Mouse (Mus musculus): ENCODE data around the gene Prkn. TPM values are rescaled to one million over a fixed set of nuclear protein-coding genes. Genes with fewer than 3 reads are reported as not detected.

Gene Prkn
- polyA plus RNA-seq, 1 experiment = 1.3 TPM

- no peak for TF ChIP-seq GATA1 (IDR thresholded peaks at IDR 0.05; ENCODE audit: low read length)
Measured at GRCm38 (mm10) chr17:11861178-11861577, 1021.0 kb downstream of the Prkn start.

GRCm38 (mm10) chr17:11862360-11862759 is 1022.2 kb downstream of the Prkn start:
- TF ChIP-seq GATA1 (IDR thresholded peaks at IDR 0.05; ENCODE audit: low read length) = no peak

- no peak for TF ChIP-seq GATA1 (IDR thresholded peaks at IDR 0.05; ENCODE audit: low read length)
Measured at GRCm38 (mm10) chr17:11863017-11863416, 1022.8 kb downstream of the Prkn start.

GRCm38 (mm10) chr17:11866231-11866630 is 1026.0 kb downstream of the Prkn start:
- TF ChIP-seq GATA1 (IDR thresholded peaks at IDR 0.05; ENCODE audit: low read length) = no peak

GRCm38 (mm10) chr17:11867334-11868095 is 1027.3 kb downstream of the Prkn start:
- TF ChIP-seq GATA1 (IDR thresholded peaks at IDR 0.05; ENCODE audit: low read length) = no peak

GRCm38 (mm10) chr17:11870546-11870945 is 1030.4 kb downstream of the Prkn start:
- no peak for TF ChIP-seq GATA1 (IDR thresholded peaks at IDR 0.05; ENCODE audit: low read length)

GRCm38 (mm10) chr17:11876240-11876639 is 1036.1 kb downstream of the Prkn start:
- no peak for TF ChIP-seq GATA1 (IDR thresholded peaks at IDR 0.05; ENCODE audit: low read length)

- TF ChIP-seq GATA1 (IDR thresholded peaks at IDR 0.05; ENCODE audit: low read length) = no peak
Measured at GRCm38 (mm10) chr17:11881110-11881820, 1041.1 kb downstream of the Prkn start.

- no peak for TF ChIP-seq GATA1 (IDR thresholded peaks at IDR 0.05; ENCODE audit: low read length)
Measured at GRCm38 (mm10) chr17:11885601-11886000, 1045.4 kb downstream of the Prkn start.

- no peak for TF ChIP-seq GATA1 (IDR thresholded peaks at IDR 0.05; ENCODE audit: low read length)
Measured at GRCm38 (mm10) chr17:11886963-11887362, 1046.8 kb downstream of the Prkn start.

GRCm38 (mm10) chr17:11887591-11888205 is 1047.5 kb downstream of the Prkn start:
- no peak for TF ChIP-seq GATA1 (IDR thresholded peaks at IDR 0.05; ENCODE audit: low read length)

- TF ChIP-seq GATA1 (IDR thresholded peaks at IDR 0.05; ENCODE audit: low read length) = no peak
Measured at GRCm38 (mm10) chr17:11888806-11889205, 1048.6 kb downstream of the Prkn start.

GRCm38 (mm10) chr17:11900300-11900699 is 1060.1 kb downstream of the Prkn start:
- TF ChIP-seq GATA1 (IDR thresholded peaks at IDR 0.05; ENCODE audit: low read length) = no peak

GRCm38 (mm10) chr17:11901731-11902130 is 1061.5 kb downstream of the Prkn start:
- TF ChIP-seq GATA1 (IDR thresholded peaks at IDR 0.05; ENCODE audit: low read length) = no peak

- TF ChIP-seq GATA1 (IDR thresholded peaks at IDR 0.05; ENCODE audit: low read length) = no peak
Measured at GRCm38 (mm10) chr17:11903001-11903400, 1062.8 kb downstream of the Prkn start.

GRCm38 (mm10) chr17:11910668-11911398 is 1070.6 kb downstream of the Prkn start:
- TF ChIP-seq GATA1 (IDR thresholded peaks at IDR 0.05; ENCODE audit: low read length) = no peak
